Mouse (Mus musculus): Measurements from ENCODE around the gene Gm27027. TPM values are rescaled to one million over a fixed set of nuclear protein-coding genes. Genes with fewer than 3 reads are reported as not detected.
A peak's percentile ranks its signal among the peaks of the same experiment; 100 is the strongest.

Gene Gm27027
- polyA plus RNA-seq, 1 experiment from 2014 or later, result not detected

- Histone ChIP-seq H3K4me2 (ENCODE audit: low read length) (peak overlapping the region; percentile 92), H3K9ac (ENCODE audit: low read depth, low read length) (no peak overlapping the region; the same call in 1 of the 2 replicates), H3K36me3 (ENCODE audit: control insufficient read depth, insufficient read depth, low read length) (no peaks in the 10 kb centered on the region), H3K27me3 (replicated peaks; ENCODE audit: control insufficient read depth, insufficient read depth, low read length) (peaks cover 14% of the 10 kb centered on the region), H3K4me3 (ENCODE audit: low read length) (no peak overlapping the region), H3K27ac (ENCODE audit: low read depth, low read length) (no peak overlapping the region), H3K4me1 (ENCODE audit: control insufficient read depth, insufficient read depth, low read depth, low read length) (peaks cover 16% of the 10 kb centered on the region), H3K9me3 (ENCODE audit: control insufficient read depth, low read length) (peaks cover 3% of the 10 kb centered on the region; the same call in 1 of the 2 replicates)
- WGBS, result 73% methylated on average over 9 of the region's 9 CpGs
- no peak for ATAC-seq
Measured at GRCm38 (mm10) chr2:93953726-93954125, 42.4 kb downstream of the Gm27027 start.

- Histone ChIP-seq H3K9me3 (ENCODE audit: control insufficient read depth, low read length) (peaks cover 9% of the 10 kb centered on the region; the same call in 1 of the 2 replicates), H3K36me3 (ENCODE audit: control insufficient read depth, insufficient read depth, low read length) (no peaks in the 10 kb centered on the region), H3K4me1 (ENCODE audit: control insufficient read depth, insufficient read depth, low read depth, low read length) (no peaks in the 10 kb centered on the region), H3K4me2 (ENCODE audit: low read length) (no peak overlapping the region), H3K27ac (ENCODE audit: low read depth, low read length) (no peak overlapping the region), H3K9ac (ENCODE audit: low read depth, low read length) (no peak overlapping the region), H3K27me3 (replicated peaks; ENCODE audit: control insufficient read depth, insufficient read depth, low read length) (no peaks in the 10 kb centered on the region), H3K4me3 (ENCODE audit: low read length) (no peak overlapping the region)
- WGBS, result 57% methylated on average over 5 of the region's 5 CpGs
- no peak for ATAC-seq
Measured at GRCm38 (mm10) chr2:93946976-93947375, 49.2 kb downstream of the Gm27027 start.

- WGBS, result 93% methylated on average over 4 of the region's 4 CpGs
Measured at GRCm38 (mm10) chr2:93944855-93945254, 51.3 kb downstream of the Gm27027 start.

GRCm38 (mm10) chr2:93944099-93944498 lies 52.1 kb downstream of the Gm27027 start:
- WGBS, result 88% methylated on average over 2 of the region's 2 CpGs
- Histone ChIP-seq H3K9ac (ENCODE audit: low read depth, low read length) (no peak overlapping the region), H3K4me3 (ENCODE audit: low read length) (no peak overlapping the region), H3K4me1 (ENCODE audit: control insufficient read depth, insufficient read depth, low read depth, low read length) (no peaks in the 10 kb centered on the region), H3K4me2 (ENCODE audit: low read length) (no peak overlapping the region), H3K27ac (ENCODE audit: low read depth, low read length) (no peak overlapping the region), H3K36me3 (ENCODE audit: control insufficient read depth, insufficient read depth, low read length) (no peaks in the 10 kb centered on the region), H3K27me3 (replicated peaks; ENCODE audit: control insufficient read depth, insufficient read depth, low read length) (no peaks in the 10 kb centered on the region), H3K9me3 (ENCODE audit: control insufficient read depth, low read length) (peaks cover 9% of the 10 kb centered on the region; the same call in 1 of the 2 replicates)
- no peak for ATAC-seq

More at GRCm38 (mm10) chr2:93944855-93945254, 51.3 kb downstream of the Gm27027 start:
- Histone ChIP-seq H3K27me3 (replicated peaks; ENCODE audit: control insufficient read depth, insufficient read depth, low read length) (no peaks in the 10 kb centered on the region), H3K9me3 (ENCODE audit: control insufficient read depth, low read length) (peaks cover 9% of the 10 kb centered on the region; the same call in 1 of the 2 replicates), H3K4me3 (ENCODE audit: low read length) (no peak overlapping the region), H3K4me2 (ENCODE audit: low read length) (no peak overlapping the region), H3K36me3 (ENCODE audit: control insufficient read depth, insufficient read depth, low read length) (no peaks in the 10 kb centered on the region), H3K27ac (ENCODE audit: low read depth, low read length) (no peak overlapping the region), H3K9ac (ENCODE audit: low read depth, low read length) (no peak overlapping the region), H3K4me1 (ENCODE audit: control insufficient read depth, insufficient read depth, low read depth, low read length) (no peaks in the 10 kb centered on the region)
- ATAC-seq, result no peak

- H3K27ac ChIP-seq (ENCODE audit: low read depth, low read length), result no peak overlapping the region
- no peak overlapping the region for H3K4me2 ChIP-seq (ENCODE audit: low read length)
- H3K9me3 ChIP-seq (ENCODE audit: control insufficient read depth, low read length), result peaks cover 6% of the 10 kb centered on the region; the same call in 1 of the 2 replicates
- H3K4me3 ChIP-seq (ENCODE audit: low read length), result no peak overlapping the region
- ATAC-seq, result no peak
- H3K9ac ChIP-seq (ENCODE audit: low read depth, low read length), result no peak overlapping the region
- no peaks in the 10 kb centered on the region for H3K27me3 ChIP-seq (replicated peaks; ENCODE audit: control insufficient read depth, insufficient read depth, low read length)
- no peaks in the 10 kb centered on the region for H3K4me1 ChIP-seq (ENCODE audit: control insufficient read depth, insufficient read depth, low read depth, low read length)
- WGBS, result 85% methylated on average over 11 of the region's 11 CpGs
- H3K36me3 ChIP-seq (ENCODE audit: control insufficient read depth, insufficient read depth, low read length), result no peaks in the 10 kb centered on the region
Measured at GRCm38 (mm10) chr2:93941670-93942069, 54.5 kb downstream of the Gm27027 start.

- no peak overlapping the region for H3K4me2 ChIP-seq (ENCODE audit: low read length)
- H3K27ac ChIP-seq (ENCODE audit: low read depth, low read length), result no peak overlapping the region
- no peaks in the 10 kb centered on the region for H3K4me1 ChIP-seq (ENCODE audit: control insufficient read depth, insufficient read depth, low read depth, low read length)
- no peaks in the 10 kb centered on the region for H3K27me3 ChIP-seq (replicated peaks; ENCODE audit: control insufficient read depth, insufficient read depth, low read length)
- peak; percentile 30; the same call in 1 of the 2 replicates for ATAC-seq
- H3K4me3 ChIP-seq (ENCODE audit: low read length), result no peak overlapping the region
- peaks cover 2% of the 10 kb centered on the region; the same call in 1 of the 2 replicates for H3K9me3 ChIP-seq (ENCODE audit: control insufficient read depth, low read length)
- no peaks in the 10 kb centered on the region for H3K36me3 ChIP-seq (ENCODE audit: control insufficient read depth, insufficient read depth, low read length)
- H3K9ac ChIP-seq (ENCODE audit: low read depth, low read length), result no peak overlapping the region
- WGBS, result 71% methylated on average over 9 of the region's 9 CpGs
Measured at GRCm38 (mm10) chr2:93938534-93938933, 57.6 kb downstream of the Gm27027 start.

GRCm38 (mm10) chr2:93928866-93929265 lies 67.3 kb downstream of the Gm27027 start:
- H3K27ac ChIP-seq (ENCODE audit: low read depth, low read length), result no peak overlapping the region
- ATAC-seq, result no peak
- no peaks in the 10 kb centered on the region for H3K4me1 ChIP-seq (ENCODE audit: control insufficient read depth, insufficient read depth, low read depth, low read length)
- no peak overlapping the region for H3K4me2 ChIP-seq (ENCODE audit: low read length)
- no peaks in the 10 kb centered on the region for H3K36me3 ChIP-seq (ENCODE audit: control insufficient read depth, insufficient read depth, low read length)
- no peaks in the 10 kb centered on the region for H3K27me3 ChIP-seq (replicated peaks; ENCODE audit: control insufficient read depth, insufficient read depth, low read length)
- H3K9me3 ChIP-seq (ENCODE audit: control insufficient read depth, low read length), result no peaks in the 10 kb centered on the region
- 88% methylated on average over 10 of the region's 10 CpGs for WGBS
- no peak overlapping the region for H3K4me3 ChIP-seq (ENCODE audit: low read length)
- H3K9ac ChIP-seq (ENCODE audit: low read depth, low read length), result no peak overlapping the region

- Histone ChIP-seq H3K36me3 (ENCODE audit: control insufficient read depth, insufficient read depth, low read length) (no peaks in the 10 kb centered on the region), H3K27me3 (replicated peaks; ENCODE audit: control insufficient read depth, insufficient read depth, low read length) (no peaks in the 10 kb centered on the region), H3K9ac (ENCODE audit: low read depth, low read length) (no peak overlapping the region), H3K27ac (ENCODE audit: low read depth, low read length) (no peak overlapping the region), H3K4me2 (ENCODE audit: low read length) (no peak overlapping the region), H3K9me3 (ENCODE audit: control insufficient read depth, low read length) (no peaks in the 10 kb centered on the region), H3K4me1 (ENCODE audit: control insufficient read depth, insufficient read depth, low read depth, low read length) (no peaks in the 10 kb centered on the region), H3K4me3 (ENCODE audit: low read length) (no peak overlapping the region)
- WGBS, result 78% methylated on average over 13 of the region's 13 CpGs
- ATAC-seq, result no peak
Measured at GRCm38 (mm10) chr2:93927701-93928437, 68.3 kb downstream of the Gm27027 start.

GRCm38 (mm10) chr2:93926141-93926540 lies 70.0 kb downstream of the Gm27027 start:
- no peaks in the 10 kb centered on the region for H3K27me3 ChIP-seq (replicated peaks; ENCODE audit: control insufficient read depth, insufficient read depth, low read length)
- no peak overlapping the region for H3K4me3 ChIP-seq (ENCODE audit: low read length)
- no peak overlapping the region for H3K27ac ChIP-seq (ENCODE audit: low read depth, low read length)
- H3K4me2 ChIP-seq (ENCODE audit: low read length), result no peak overlapping the region
- no peak for ATAC-seq
- no peaks in the 10 kb centered on the region for H3K36me3 ChIP-seq (ENCODE audit: control insufficient read depth, insufficient read depth, low read length)
- no peak overlapping the region for H3K9ac ChIP-seq (ENCODE audit: low read depth, low read length)
- H3K9me3 ChIP-seq (ENCODE audit: control insufficient read depth, low read length), result no peaks in the 10 kb centered on the region; the same call in 1 of the 2 replicates
- H3K4me1 ChIP-seq (ENCODE audit: control insufficient read depth, insufficient read depth, low read depth, low read length), result no peaks in the 10 kb centered on the region
- WGBS, result 96% methylated on average over 8 of the region's 8 CpGs

Data from hindbrain, embryonic 16.5 days (tissue).